Mouse (Mus musculus): ENCODE results near the gene Lmx1b. TPM values are rescaled to one million over a fixed set of nuclear protein-coding genes. Genes with fewer than 3 reads are reported as not detected.

The Lmx1b gene
- total RNA-seq, 2 experiments from 2014 or later = 1.5 TPM; not detected in 1

GRCm38 (mm10) chr2:33583317-33583716 is 57.0 kb downstream of the Lmx1b start:
- DNase-seq (ENCODE audit: low spot score in 2 of 2) = no peak

DNA sequence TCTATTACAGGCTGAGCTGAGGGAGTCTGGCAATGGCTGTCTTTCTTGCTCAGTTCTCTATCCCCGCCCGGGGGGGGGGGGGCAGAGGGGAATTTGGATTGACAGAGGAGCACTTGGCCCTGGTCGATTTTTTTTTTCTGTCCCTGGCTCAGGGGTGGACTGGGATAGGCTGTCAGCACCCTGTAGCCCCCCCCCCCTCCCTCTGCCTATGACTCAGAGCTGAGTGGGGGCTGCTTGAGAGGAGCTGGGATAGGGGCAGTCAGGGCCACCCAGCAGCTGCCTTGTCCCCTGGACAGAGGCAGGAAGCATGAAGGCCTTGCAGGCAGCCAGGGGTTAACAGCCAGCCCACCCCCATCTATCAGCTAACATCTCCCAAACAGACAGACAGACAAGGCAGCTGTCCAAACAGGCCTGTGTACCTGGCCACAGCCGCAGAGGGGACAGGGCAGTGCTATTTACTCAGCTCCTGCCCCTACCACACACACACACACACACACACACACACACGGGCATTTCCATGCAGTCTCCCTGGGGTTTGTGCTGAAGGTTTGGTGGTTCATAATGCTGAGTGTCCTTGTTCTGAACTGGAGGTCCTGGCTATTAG is 57.8 kb downstream of the Lmx1b start:
- no peak for DNase-seq (ENCODE audit: low spot score in 2 of 2)

DNA sequence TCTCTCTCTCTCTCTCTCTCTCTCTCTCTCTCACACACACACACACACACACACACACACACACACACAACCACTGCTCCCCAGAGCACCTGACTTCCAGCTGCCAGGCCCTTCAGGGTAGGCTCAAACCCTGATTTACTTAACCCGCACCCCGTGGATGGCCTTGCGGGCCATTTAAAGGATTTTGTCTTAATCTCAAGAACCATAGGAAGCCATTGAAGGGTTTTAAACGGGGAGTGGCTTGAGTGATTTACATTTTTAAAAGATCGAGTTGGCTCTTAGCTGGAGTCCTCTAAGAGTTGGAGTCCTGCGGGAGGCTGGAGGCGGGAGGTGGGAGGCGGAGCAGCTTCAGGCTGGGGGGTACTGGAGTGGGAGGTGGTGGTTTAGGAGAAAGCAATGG is 58.4 kb downstream of the Lmx1b start:
- DNase-seq (ENCODE audit: low spot score in 2 of 2) = no peak

DNA sequence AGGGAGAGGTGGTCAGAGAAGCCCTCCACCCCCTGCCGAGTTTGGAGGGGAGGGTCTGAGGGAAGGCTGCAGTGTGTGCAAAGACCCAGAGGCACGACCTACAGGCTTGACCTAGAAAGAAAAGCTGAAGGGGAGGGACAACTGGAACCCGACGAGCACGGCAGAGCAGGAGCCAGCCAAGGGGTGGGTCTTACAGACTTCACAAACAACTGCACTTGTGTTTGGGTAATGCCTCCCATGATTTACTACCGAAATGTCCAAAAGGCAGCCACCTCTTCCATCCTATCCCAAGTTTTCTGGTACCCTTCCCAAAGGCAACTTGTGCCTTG is 58.9 kb downstream of the Lmx1b start:
- DNase-seq (ENCODE audit: low spot score in 2 of 2) = no peak

DNA sequence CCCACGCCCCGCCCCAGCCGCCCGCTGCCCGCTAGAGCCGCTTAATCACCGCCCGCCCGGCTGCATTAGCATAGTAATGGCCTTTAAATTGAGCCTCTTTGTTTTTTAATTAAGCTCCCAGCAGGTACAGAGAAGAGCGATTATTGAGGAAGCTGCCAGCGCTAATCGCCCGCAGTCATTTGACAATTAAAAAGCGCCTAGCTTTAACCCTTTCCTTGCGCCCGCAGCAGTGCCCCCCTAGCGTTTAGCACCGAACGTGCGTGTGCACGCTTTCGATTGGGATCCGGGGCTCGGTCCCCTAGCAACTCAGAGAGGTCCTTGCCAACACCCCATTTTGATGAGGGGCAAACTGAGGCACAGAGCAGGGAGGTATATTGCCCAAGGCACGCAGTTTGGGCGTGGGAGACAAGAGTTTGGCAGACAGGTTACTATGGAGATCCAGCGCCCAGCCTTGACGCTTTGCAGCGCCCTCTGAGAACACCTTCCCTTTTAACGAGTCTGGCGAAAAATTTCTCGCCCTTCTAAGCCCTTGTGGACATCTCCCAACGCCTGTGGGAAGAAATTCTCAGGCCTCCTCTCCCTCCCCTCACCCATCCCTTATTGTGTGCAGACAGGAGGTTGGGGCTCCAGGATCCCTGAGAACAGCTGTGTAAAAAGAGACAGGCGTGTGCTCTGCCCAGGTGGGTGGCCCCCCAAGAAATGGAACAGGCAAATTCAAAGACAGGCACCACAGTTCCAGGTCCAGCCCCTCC is 59.4 kb downstream of the Lmx1b start:
- DNase-seq (ENCODE audit: low spot score in 2 of 2) = no peak

DNA sequence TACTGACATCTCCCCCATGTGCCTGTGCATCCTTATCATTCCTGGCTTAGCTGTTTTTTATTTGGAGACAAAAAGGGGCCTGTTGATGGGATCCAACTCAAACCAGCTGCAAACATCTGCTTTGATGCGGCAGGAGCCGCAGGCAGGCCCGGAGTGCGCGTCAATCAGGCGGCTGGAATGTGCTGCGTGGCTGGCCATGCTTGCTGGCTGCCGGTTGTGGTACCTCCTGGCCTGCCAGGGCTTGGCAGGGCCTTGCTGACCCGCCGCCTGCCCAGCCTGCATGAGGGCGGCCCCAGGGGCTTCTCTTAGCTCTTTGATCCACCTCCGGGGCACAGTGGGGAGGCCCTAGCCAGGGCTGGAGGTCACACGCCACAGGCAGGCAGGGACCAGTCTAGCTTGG is 64.9 kb downstream of the Lmx1b start:
- DNase-seq (ENCODE audit: low spot score in 2 of 2) = no peak

- no peak for DNase-seq (ENCODE audit: low spot score in 2 of 2)
These were observed 67.2 kb downstream of the Lmx1b start for GRCm38 (mm10) chr2:33573075-33573474.

GRCm38 (mm10) chr2:33571219-33571824 is 69.0 kb downstream of the Lmx1b start:
- no peak for DNase-seq (ENCODE audit: low spot score in 2 of 2)

GRCm38 (mm10) chr2:33569698-33570097 is 70.6 kb downstream of the Lmx1b start:
- DNase-seq (ENCODE audit: low spot score in 2 of 2) = no peak

GRCm38 (mm10) chr2:33569240-33569639 is 71.1 kb downstream of the Lmx1b start:
- no peak for DNase-seq (ENCODE audit: low spot score in 2 of 2)

- DNase-seq (ENCODE audit: low spot score in 2 of 2) = no peak
These were observed 74.4 kb downstream of the Lmx1b start for GRCm38 (mm10) chr2:33565886-33566285.

GRCm38 (mm10) chr2:33564748-33565147 is 75.6 kb downstream of the Lmx1b start:
- no peak for DNase-seq (ENCODE audit: low spot score in 2 of 2)

- DNase-seq (ENCODE audit: low spot score in 2 of 2) = peak in 1 of 2 experiments; percentile 32
These were observed 80.6 kb downstream of the Lmx1b start for GRCm38 (mm10) chr2:33559752-33560151.

DNA sequence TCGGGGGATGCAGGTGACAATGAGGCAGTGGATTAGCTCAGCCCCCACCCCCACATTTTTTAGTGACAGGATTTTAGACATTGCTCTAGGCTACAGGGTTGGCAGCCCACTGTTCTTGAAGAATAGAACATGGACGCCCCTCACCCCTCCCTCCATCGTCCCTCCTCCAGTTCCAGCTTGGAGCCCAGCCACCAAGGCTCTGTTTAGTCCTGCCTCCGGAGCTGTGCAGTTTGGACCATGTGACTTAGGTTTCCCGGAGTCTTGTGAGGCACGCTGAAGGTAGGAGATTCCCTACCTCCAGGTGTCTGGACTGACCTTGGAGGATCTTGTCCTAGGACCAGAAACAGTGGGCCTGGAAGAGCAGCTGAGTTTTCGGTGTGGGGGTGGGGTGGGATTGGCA is 81.0 kb downstream of the Lmx1b start:
- no peak for DNase-seq (ENCODE audit: low spot score in 2 of 2)

DNA sequence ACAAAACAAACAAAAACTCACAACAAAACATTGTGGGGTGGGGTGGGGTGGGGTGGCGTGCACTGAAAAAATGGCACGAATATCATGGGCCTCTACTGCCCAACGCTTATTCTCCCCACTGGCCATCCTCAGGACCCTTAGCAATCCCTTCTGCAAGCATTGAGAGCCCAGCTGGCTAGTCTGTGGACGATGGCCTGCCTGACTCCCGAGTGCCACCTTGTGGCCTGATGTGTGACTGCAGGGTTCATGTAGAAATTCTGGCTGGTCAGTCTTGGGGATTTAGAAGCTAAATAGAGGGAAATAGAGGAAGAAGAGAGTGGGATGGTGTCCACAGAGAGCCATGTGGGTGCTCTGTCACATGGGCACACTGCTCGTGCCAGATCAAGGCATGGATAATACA is 82.1 kb downstream of the Lmx1b start:
- peak; percentile 42 to 53 for DNase-seq (ENCODE audit: low spot score in 2 of 2)

GRCm38 (mm10) chr2:33555573-33555972 is 84.7 kb downstream of the Lmx1b start:
- no peak for DNase-seq (ENCODE audit: low spot score in 2 of 2)

DNA sequence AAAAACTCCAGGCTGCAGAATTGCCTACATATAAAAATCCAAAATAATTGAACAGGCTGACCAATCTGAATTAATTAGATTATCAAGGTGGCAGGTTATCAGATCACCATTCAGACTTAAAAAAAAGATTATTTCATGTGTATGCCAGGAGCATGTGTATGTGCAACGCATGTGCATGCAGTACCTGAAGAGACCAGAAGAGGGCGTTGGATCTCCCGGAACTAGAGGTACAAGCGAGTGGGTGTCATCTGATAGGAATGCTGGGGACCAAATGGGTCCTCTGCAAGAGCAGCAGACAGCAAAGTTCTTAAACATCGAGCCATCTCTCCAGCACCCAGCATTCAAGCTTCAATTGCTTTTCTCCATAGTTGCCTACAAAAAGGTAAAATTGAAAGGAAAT is 87.6 kb downstream of the Lmx1b start:
- DNase-seq (ENCODE audit: low spot score in 2 of 2) = no peak

DNA sequence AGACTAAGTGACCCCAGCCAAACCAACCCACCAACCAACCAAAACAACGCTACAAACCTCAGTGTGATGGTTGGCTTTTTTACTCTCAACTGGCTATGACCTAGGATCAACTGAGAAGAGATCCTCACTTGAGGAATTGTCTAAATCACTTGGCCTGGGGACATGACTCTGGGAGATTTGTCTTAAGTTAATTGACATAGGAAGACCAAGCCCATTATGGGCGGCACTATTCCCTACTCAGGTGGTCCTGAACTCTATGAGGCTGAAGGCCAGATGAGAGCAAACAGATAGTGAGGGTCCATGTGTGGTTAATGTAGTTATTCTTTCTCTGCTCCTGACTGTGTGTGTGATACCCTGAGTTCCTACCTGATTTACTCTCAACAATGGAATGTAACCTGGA is 92.7 kb downstream of the Lmx1b start:
- DNase-seq (ENCODE audit: low spot score in 2 of 2) = no peak

GRCm38 (mm10) chr2:33546879-33547278 is 93.4 kb downstream of the Lmx1b start:
- peak in 1 of 2 experiments; percentile 36 for DNase-seq (ENCODE audit: low spot score in 2 of 2)

GRCm38 (mm10) chr2:33546051-33546450 is 94.3 kb downstream of the Lmx1b start:
- DNase-seq (ENCODE audit: low spot score in 2 of 2) = no peak

GRCm38 (mm10) chr2:33544781-33545566 is 95.3 kb downstream of the Lmx1b start:
- DNase-seq (ENCODE audit: low spot score in 2 of 2) = no peak

GRCm38 (mm10) chr2:33544203-33544762 is 96.0 kb downstream of the Lmx1b start:
- DNase-seq (ENCODE audit: low spot score in 2 of 2) = no peak
